Mouse (Mus musculus) embryo, embryonic 9.5 days (tissue): ENCODE results near the gene Magel2.
A peak's percentile ranks its signal among the peaks of the same experiment; 100 is the strongest.

ENCODE experiments used
- DNase-seq: peaks from one replicate; pipeline ENCODE4 v3.0.0-alpha.2; 2017; ENCODE audit errors: extremely low spot score

Gene Magel2

DNA sequence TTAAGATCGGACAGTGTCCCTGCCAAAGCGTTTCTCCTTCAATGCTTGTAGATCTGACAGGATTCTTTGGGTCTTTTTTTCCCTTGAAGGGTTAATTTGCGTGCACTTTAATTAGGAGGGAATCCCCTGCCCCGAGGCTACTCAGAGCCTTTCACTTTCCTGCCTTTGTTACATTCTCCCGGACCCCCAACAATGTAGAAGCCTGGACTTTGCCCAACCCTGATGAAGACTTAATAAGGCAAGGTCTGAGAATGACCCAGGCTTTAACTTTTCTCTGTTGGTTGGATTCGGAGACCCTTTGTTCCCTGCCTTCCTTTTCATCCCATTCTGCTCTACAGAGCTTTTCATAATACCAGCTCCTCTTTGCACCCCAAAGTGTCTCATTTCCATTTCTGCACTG lies 43.8 kb downstream of the Magel2 start:
- DNase-seq: peak; percentile 35

DNA sequence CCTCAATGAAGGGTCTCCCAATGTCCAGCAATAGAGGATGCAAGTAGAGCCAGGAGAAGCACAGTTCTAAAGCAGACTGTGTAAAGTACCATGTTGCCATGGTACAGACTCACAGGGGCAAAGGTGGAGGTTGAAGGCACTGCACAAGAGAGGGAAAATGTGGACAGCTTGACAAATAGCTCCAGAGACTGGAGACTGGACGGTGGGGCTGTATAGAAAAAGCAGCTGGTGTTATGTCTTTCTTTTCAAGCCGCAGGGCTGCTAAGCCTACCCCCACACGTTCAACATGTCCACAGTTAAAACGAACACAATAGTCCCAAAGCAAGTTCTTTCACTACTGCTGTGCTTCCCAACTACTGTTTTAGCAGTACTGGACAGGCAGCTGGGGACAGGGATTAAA lies 46.4 kb downstream of the Magel2 start:
- DNase-seq: no peak

DNA sequence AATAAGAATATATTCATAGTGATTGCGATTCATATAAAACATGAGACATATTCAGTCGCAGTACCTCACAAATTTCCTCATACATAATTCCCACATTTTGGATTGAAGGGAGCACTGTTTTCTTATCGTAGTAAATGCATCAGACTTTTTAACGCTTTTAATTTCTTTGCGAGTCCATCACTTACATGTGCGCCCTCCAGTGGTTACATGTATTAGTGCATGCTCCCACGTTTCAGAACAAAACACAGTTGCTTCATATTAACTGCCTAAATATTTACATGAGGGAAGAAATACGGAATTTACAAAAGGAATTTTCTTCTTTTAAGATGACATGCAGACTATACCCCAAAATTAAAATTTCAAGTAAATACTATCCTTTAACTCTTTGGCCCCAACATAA lies 51.5 kb downstream of the Magel2 start:
- DNase-seq: no peak
